Mouse (Mus musculus): ENCODE results near the gene Retsat. TPM values are rescaled to one million over a fixed set of nuclear protein-coding genes. Genes with fewer than 3 reads are reported as not detected.

Gene Retsat
- polyA plus RNA-seq, 1 experiment = 20.8 TPM

GRCm38 (mm10) chr6:72619734-72620532 lies 21.7 kb downstream of the Retsat start:
- Histone ChIP-seq H3K79me3 (ENCODE audit: low read depth) (peaks cover 17% of the 10 kb centered on the region), H3ac (ENCODE audit: control insufficient read depth, insufficient read length, low read depth) (no peak overlapping the region), H3K4me3 (ENCODE audit: insufficient read depth, poor library complexity, severe bottlenecking) (no peak overlapping the region), H3K79me2 (ENCODE audit: control insufficient read depth, insufficient read depth) (peaks cover 24% of the 10 kb centered on the region), H3K27me3 (ENCODE audit: control insufficient read depth, insufficient read depth, insufficient read length) (no peaks in the 10 kb centered on the region), H3K36me3 (ENCODE audit: control insufficient read depth, insufficient read depth) (peaks cover 3% of the 10 kb centered on the region)
- no peak for TF ChIP-seq MYOG (IDR thresholded peaks at IDR 0.05; ENCODE audit: control insufficient read depth, extremely low read depth, insufficient read length)
- no peak for TF ChIP-seq CEBPB (IDR thresholded peaks at IDR 0.05; ENCODE audit: low read depth)
- TF ChIP-seq MAX (IDR thresholded peaks at IDR 0.05) = no peak
- TF ChIP-seq MYOD1 (IDR thresholded peaks at IDR 0.05; ENCODE audit: control insufficient read depth, insufficient read length, low read depth) = no peak
- no peak for TF ChIP-seq USF1 (IDR thresholded peaks at IDR 0.05; ENCODE audit: low read depth)

- Histone ChIP-seq H3K79me3 (ENCODE audit: low read depth) (peaks cover 7% of the 10 kb centered on the region), H3K4me3 (ENCODE audit: insufficient read depth, poor library complexity, severe bottlenecking) (no peak overlapping the region), H3ac (ENCODE audit: control insufficient read depth, insufficient read length, low read depth) (no peak overlapping the region), H3K27me3 (ENCODE audit: control insufficient read depth, insufficient read depth, insufficient read length) (no peaks in the 10 kb centered on the region), H3K36me3 (ENCODE audit: control insufficient read depth, insufficient read depth) (no peaks in the 10 kb centered on the region), H3K79me2 (ENCODE audit: control insufficient read depth, insufficient read depth) (peaks cover 14% of the 10 kb centered on the region)
- TF ChIP-seq MYOD1 (IDR thresholded peaks at IDR 0.05; ENCODE audit: control insufficient read depth, insufficient read length, low read depth) (no peak), MAX (IDR thresholded peaks at IDR 0.05) (no peak), MYOG (IDR thresholded peaks at IDR 0.05; ENCODE audit: control insufficient read depth, extremely low read depth, insufficient read length) (no peak), FOSL1 (IDR thresholded peaks at IDR 0.05; ENCODE audit: insufficient read depth, low read length, poor library complexity, severe bottlenecking) (no peak)
Measured at GRCm38 (mm10) chr6:72620920-72621319, 22.6 kb downstream of the Retsat start.

- no peak for TF ChIP-seq MYOD1 (IDR thresholded peaks at IDR 0.05; ENCODE audit: control insufficient read depth, insufficient read length, low read depth)
- no peaks in the 10 kb centered on the region for H3K27me3 ChIP-seq (ENCODE audit: control insufficient read depth, insufficient read depth, insufficient read length)
- no peaks in the 10 kb centered on the region for H3K79me2 ChIP-seq (ENCODE audit: control insufficient read depth, insufficient read depth)
- H3K79me3 ChIP-seq (ENCODE audit: low read depth) = no peaks in the 10 kb centered on the region
- H3K36me3 ChIP-seq (ENCODE audit: control insufficient read depth, insufficient read depth) = no peaks in the 10 kb centered on the region
- no peak overlapping the region for H3K4me3 ChIP-seq (ENCODE audit: insufficient read depth, poor library complexity, severe bottlenecking)
- H3ac ChIP-seq (ENCODE audit: control insufficient read depth, insufficient read length, low read depth) = no peak overlapping the region
Measured at GRCm38 (mm10) chr6:72622917-72623316, 24.6 kb downstream of the Retsat start.

GRCm38 (mm10) chr6:72623661-72624402 lies 25.6 kb downstream of the Retsat start:
- Histone ChIP-seq H3K27me3 (ENCODE audit: control insufficient read depth, insufficient read depth, insufficient read length) (no peaks in the 10 kb centered on the region), H3K4me3 (ENCODE audit: insufficient read depth, poor library complexity, severe bottlenecking) (no peak overlapping the region), H3K36me3 (ENCODE audit: control insufficient read depth, insufficient read depth) (no peaks in the 10 kb centered on the region), H3ac (ENCODE audit: control insufficient read depth, insufficient read length, low read depth) (no peak overlapping the region), H3K79me3 (ENCODE audit: low read depth) (no peaks in the 10 kb centered on the region), H3K79me2 (ENCODE audit: control insufficient read depth, insufficient read depth) (no peaks in the 10 kb centered on the region)
- no peak for TF ChIP-seq USF1 (IDR thresholded peaks at IDR 0.05; ENCODE audit: low read depth)
- no peak for TF ChIP-seq FOSL1 (IDR thresholded peaks at IDR 0.05; ENCODE audit: insufficient read depth, low read length, poor library complexity, severe bottlenecking)
- no peak for TF ChIP-seq MYOD1 (IDR thresholded peaks at IDR 0.05; ENCODE audit: control insufficient read depth, insufficient read length, low read depth)
- no peak for TF ChIP-seq MAX (IDR thresholded peaks at IDR 0.05)
- TF ChIP-seq CTCF (IDR thresholded peaks at IDR 0.05; ENCODE audit: control insufficient read depth, insufficient read depth, insufficient read length) = no peak
- no peak for TF ChIP-seq CEBPB (IDR thresholded peaks at IDR 0.05; ENCODE audit: low read depth)
- TF ChIP-seq MYOG (IDR thresholded peaks at IDR 0.05; ENCODE audit: control insufficient read depth, extremely low read depth, insufficient read length) = no peak

GRCm38 (mm10) chr6:72626391-72626790 lies 28.1 kb downstream of the Retsat start:
- Histone ChIP-seq H3K79me2 (ENCODE audit: control insufficient read depth, insufficient read depth) (no peaks in the 10 kb centered on the region), H3K27me3 (ENCODE audit: control insufficient read depth, insufficient read depth, insufficient read length) (no peaks in the 10 kb centered on the region), H3ac (ENCODE audit: control insufficient read depth, insufficient read length, low read depth) (no peak overlapping the region), H3K79me3 (ENCODE audit: low read depth) (no peaks in the 10 kb centered on the region), H3K4me3 (ENCODE audit: insufficient read depth, poor library complexity, severe bottlenecking) (no peak overlapping the region), H3K36me3 (ENCODE audit: control insufficient read depth, insufficient read depth) (no peaks in the 10 kb centered on the region)
- TF ChIP-seq CEBPB (IDR thresholded peaks at IDR 0.05; ENCODE audit: low read depth) (no peak), CTCF (IDR thresholded peaks at IDR 0.05; ENCODE audit: control insufficient read depth, insufficient read depth, insufficient read length) (no peak), FOSL1 (IDR thresholded peaks at IDR 0.05; ENCODE audit: insufficient read depth, low read length, poor library complexity, severe bottlenecking) (no peak), MAX (IDR thresholded peaks at IDR 0.05) (no peak), MYOD1 (IDR thresholded peaks at IDR 0.05; ENCODE audit: control insufficient read depth, insufficient read length, low read depth) (no peak), USF1 (IDR thresholded peaks at IDR 0.05; ENCODE audit: low read depth) (no peak)

- no peaks in the 10 kb centered on the region for H3K27me3 ChIP-seq (ENCODE audit: control insufficient read depth, insufficient read depth, insufficient read length)
- no peaks in the 10 kb centered on the region for H3K79me3 ChIP-seq (ENCODE audit: low read depth)
- H3K4me3 ChIP-seq (ENCODE audit: insufficient read depth, poor library complexity, severe bottlenecking) = no peak overlapping the region
- no peaks in the 10 kb centered on the region for H3K36me3 ChIP-seq (ENCODE audit: control insufficient read depth, insufficient read depth)
- no peak overlapping the region for H3ac ChIP-seq (ENCODE audit: control insufficient read depth, insufficient read length, low read depth)
- H3K79me2 ChIP-seq (ENCODE audit: control insufficient read depth, insufficient read depth) = no peaks in the 10 kb centered on the region
- no peak for TF ChIP-seq MAX (IDR thresholded peaks at IDR 0.05)
- TF ChIP-seq FOSL1 (IDR thresholded peaks at IDR 0.05; ENCODE audit: insufficient read depth, low read length, poor library complexity, severe bottlenecking) = no peak
- TF ChIP-seq CEBPB (IDR thresholded peaks at IDR 0.05; ENCODE audit: low read depth) = no peak
- TF ChIP-seq MYOG (IDR thresholded peaks at IDR 0.05; ENCODE audit: control insufficient read depth, extremely low read depth, insufficient read length) = no peak
- TF ChIP-seq MYOD1 (IDR thresholded peaks at IDR 0.05; ENCODE audit: control insufficient read depth, insufficient read length, low read depth) = no peak
- no peak for TF ChIP-seq CTCF (IDR thresholded peaks at IDR 0.05; ENCODE audit: control insufficient read depth, insufficient read depth, insufficient read length)
- TF ChIP-seq USF1 (IDR thresholded peaks at IDR 0.05; ENCODE audit: low read depth) = no peak
Measured at GRCm38 (mm10) chr6:72627276-72627675, 29.0 kb downstream of the Retsat start.
